Mouse (Mus musculus) brain, embryonic 14.5 days (tissue): Measurements from ENCODE around the gene Nrcam.

Experiments used
- CTCF ChIP-seq: fragments of 200-500 bp; IDR thresholded peaks from 2 replicates; pipeline ENCODE4 v1.5.1; 2012; ENCODE audit warnings: inconsistent platforms, mild to moderate bottlenecking, moderate library complexity, borderline replicate concordance; ENCODE audit not compliant: insufficient read depth, insufficient read length; ENCODE audit errors: extremely low read depth
- POLR2A ChIP-seq: fragments of 200-500 bp; IDR thresholded peaks from 2 replicates; pipeline ENCODE4 v1.6.1; 2012; ENCODE audit warnings: mild to moderate bottlenecking, inconsistent platforms, borderline replicate concordance; ENCODE audit not compliant: poor library complexity, insufficient read depth, insufficient read length, severe bottlenecking; ENCODE audit errors: extremely low read depth

GRCm38 (mm10) chr12:44380805-44381204 is 52.1 kb downstream of the Nrcam start:
- TF ChIP-seq CTCF: no peak
- no peak for TF ChIP-seq POLR2A
